Mouse (Mus musculus) T-helper 17 cell (primary cell): Measurements from ENCODE around the gene Mrpl22.

ENCODE experiments used
- in situ Hi-C, 2 experiments: fragments of 300-600 bp; cut with MboI, MseI; formaldehyde crosslinking; loops; 1 replicate in 1 of 2; 2 replicates in 1 of 2; pipeline ENCODE4 v1.15.1; 2025; ENCODE audit warnings: high pct_unique_total_duplicates in 2 of 2

Gene Mrpl22

GRCm38 (mm10) chr11:58171459-58172091 is at the start of gene Mrpl22:
Gene Mrpl22 (plus strand): TSS chr11:58171661.
- in situ Hi-C loops: loop anchor here (5.0 to 10.0 kb wide), 2 partner anchors 136 to 473 kb away; partner anchors contain the start of genes Trim58 (in 1 of the 2) and Zfp692 (in 1 of the 2)

GRCm38 (mm10) chr11:58123711-58124110 is 47.8 kb upstream of the Mrpl22 start:
- in situ Hi-C loops: no loop called here

GRCm38 (mm10) chr11:58125021-58125420 is 46.4 kb upstream of the Mrpl22 start:
- in situ Hi-C loops: no loop called here

GRCm38 (mm10) chr11:58126397-58127160 is 44.9 kb upstream of the Mrpl22 start:
- in situ Hi-C loops: no loop called here

- in situ Hi-C loops: no loop called here
Measured at GRCm38 (mm10) chr11:58127544-58127943, 43.9 kb upstream of the Mrpl22 start.

- in situ Hi-C loops: no loop called here
Measured at GRCm38 (mm10) chr11:58129302-58129843, 42.1 kb upstream of the Mrpl22 start.

GRCm38 (mm10) chr11:58132026-58132425 is 39.4 kb upstream of the Mrpl22 start:
- in situ Hi-C loops: no loop called here

GRCm38 (mm10) chr11:58134869-58135268 is 36.6 kb upstream of the Mrpl22 start:
- in situ Hi-C loops: no loop called here

GRCm38 (mm10) chr11:58135296-58135695 is 36.2 kb upstream of the Mrpl22 start:
- in situ Hi-C loops: no loop called here

- in situ Hi-C loops: no loop called here
Measured at GRCm38 (mm10) chr11:58136677-58137076, 34.8 kb upstream of the Mrpl22 start.

GRCm38 (mm10) chr11:58138821-58139220 is 32.6 kb upstream of the Mrpl22 start:
- in situ Hi-C loops: no loop called here

GRCm38 (mm10) chr11:58139466-58139865 is 32.0 kb upstream of the Mrpl22 start:
- in situ Hi-C loops: no loop called here

- in situ Hi-C loops: no loop called here
Measured at GRCm38 (mm10) chr11:58143704-58144426, 27.6 kb upstream of the Mrpl22 start.

GRCm38 (mm10) chr11:58146241-58146640 is 25.2 kb upstream of the Mrpl22 start:
- in situ Hi-C loops: no loop called here

- in situ Hi-C loops: no loop called here
Measured at GRCm38 (mm10) chr11:58155458-58155857, 16.0 kb upstream of the Mrpl22 start.

- in situ Hi-C loops: no loop called here
Measured at GRCm38 (mm10) chr11:58156871-58157270, 14.6 kb upstream of the Mrpl22 start.

- in situ Hi-C loops: no loop called here
Measured at GRCm38 (mm10) chr11:58165072-58165471, 6.4 kb upstream of the Mrpl22 start.

GRCm38 (mm10) chr11:58167822-58168166 is 3.7 kb upstream of the Mrpl22 start:
- in situ Hi-C loops: no loop called here

- in situ Hi-C loops: no loop called here
Measured at GRCm38 (mm10) chr11:58168167-58168915, 3.1 kb upstream of the Mrpl22 start, which contains the start of gene Gemin5. Gene Gemin5 (minus strand): TSS chr11:58168539.

GRCm38 (mm10) chr11:58169666-58170065 is 1.8 kb upstream of the Mrpl22 start:
- in situ Hi-C loops: loop anchor here (5.0 to 10.0 kb wide), 2 partner anchors 138 to 475 kb away; partner anchors contain the start of genes Trim58 (in 1 of the 2) and Zfp692 (in 1 of the 2)

- in situ Hi-C loops: loop anchor here in 1 of 2 experiments (10.0 kb wide), 1 partner anchor 465 kb away; the partner anchor contains the start of gene Trim58
Measured at GRCm38 (mm10) chr11:58179563-58179962, 8.1 kb downstream of the Mrpl22 start.
